Mouse (Mus musculus): ENCODE measurements around the gene 1700029H14Rik. TPM values are rescaled to one million over a fixed set of nuclear protein-coding genes. Genes with fewer than 3 reads are reported as not detected.

Gene 1700029H14Rik
- polyA plus RNA-seq, 1 experiment from 2014 or later: not detected

DNA sequence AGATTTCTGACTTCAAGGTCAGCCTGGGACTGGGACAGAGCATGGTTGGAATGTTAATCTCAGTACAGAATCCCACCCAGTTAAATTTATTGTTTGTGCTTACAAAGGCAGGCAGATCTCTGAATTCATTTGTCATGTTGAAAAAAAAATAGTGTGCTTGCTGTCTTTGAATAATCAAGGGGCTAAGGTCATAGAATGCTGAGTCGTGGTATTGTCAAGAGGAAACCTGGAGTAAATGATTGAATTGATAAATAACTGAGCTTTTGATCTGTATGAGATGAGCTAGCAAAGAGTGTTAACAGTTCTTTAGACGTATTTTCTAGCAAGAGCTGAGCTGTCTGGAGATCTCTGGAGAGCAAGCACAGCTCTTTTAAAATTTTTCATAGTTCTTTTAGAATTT lies 25.2 kb downstream of the 1700029H14Rik start:
- Histone ChIP-seq H3K27ac (ENCODE audit: low read length) (no peak overlapping the region), H3K4me1 (ENCODE audit: control insufficient read depth, insufficient read depth, low read length) (peaks cover 4% of the 10 kb centered on the region), H3K36me3 (ENCODE audit: control insufficient read depth, insufficient read depth) (no peaks in the 10 kb centered on the region), H3K27me3 (ENCODE audit: control insufficient read depth, insufficient read depth, low read length) (no peaks in the 10 kb centered on the region), H3K9me3 (replicated peaks; ENCODE audit: control insufficient read depth, low read length) (no peaks in the 10 kb centered on the region), H3K9ac (ENCODE audit: low read length) (no peak overlapping the region), H3K4me2 (ENCODE audit: low read depth, low read length) (no peak overlapping the region), H3K4me3 (ENCODE audit: low read length) (no peak overlapping the region)
- WGBS: 63% methylated on average over 2 of the region's 2 CpGs
- no peak for ATAC-seq (replicated peaks; ENCODE audit: extremely low read depth, insufficient read depth, low FRiP score)

DNA sequence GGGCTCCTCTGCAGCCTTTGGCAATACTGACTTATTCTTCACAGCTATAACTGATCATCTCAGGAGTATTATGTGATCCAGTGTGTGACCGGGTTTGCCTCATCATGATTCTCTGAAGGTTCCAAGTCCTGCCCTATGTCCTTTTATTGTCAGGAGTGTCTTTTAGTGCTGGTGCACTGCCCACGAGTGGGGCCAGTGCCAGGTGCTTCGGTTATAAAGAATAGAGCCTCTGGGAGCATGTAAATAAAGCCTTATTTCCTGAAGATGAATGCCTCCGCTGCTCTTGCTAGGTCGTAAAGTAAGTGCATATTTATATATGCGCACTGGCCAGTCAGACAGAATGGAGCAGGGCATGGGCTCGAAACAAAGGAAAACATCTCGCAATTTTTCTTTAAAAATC lies 29.1 kb downstream of the 1700029H14Rik start:
- 76% methylated on average over 8 of the region's 8 CpGs for WGBS

DNA sequence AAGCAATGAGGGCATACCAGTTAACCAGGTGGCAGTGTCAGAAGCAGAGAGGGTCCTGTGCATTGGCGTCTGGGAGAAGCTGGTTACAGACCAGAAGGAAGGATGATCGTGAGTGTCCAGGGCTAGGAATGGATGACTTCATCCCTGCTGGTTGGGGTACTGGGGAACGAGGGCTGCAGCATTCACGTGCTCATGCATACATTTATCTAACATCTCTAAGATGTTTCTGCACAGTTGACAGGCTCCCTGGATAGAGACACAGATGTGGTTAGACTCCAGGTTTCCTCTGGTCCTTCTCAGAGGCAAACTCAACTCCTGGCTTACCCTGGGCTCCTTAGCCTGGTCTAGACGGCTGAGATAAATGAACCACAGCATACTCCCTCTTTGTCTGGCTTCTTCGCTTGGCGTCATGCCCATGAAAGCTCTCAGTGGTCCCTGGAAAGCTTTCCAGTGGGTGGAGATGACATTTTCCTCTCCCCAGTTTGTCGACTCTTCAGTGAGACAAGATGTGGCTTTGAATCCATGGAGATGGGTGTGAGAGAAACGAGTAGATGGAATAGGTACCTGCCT lies 30.6 kb downstream of the 1700029H14Rik start:
- Histone ChIP-seq H3K4me2 (ENCODE audit: low read depth, low read length) (no peak overlapping the region), H3K36me3 (ENCODE audit: control insufficient read depth, insufficient read depth) (no peaks in the 10 kb centered on the region), H3K27me3 (ENCODE audit: control insufficient read depth, insufficient read depth, low read length) (no peaks in the 10 kb centered on the region), H3K4me3 (ENCODE audit: low read length) (no peak overlapping the region), H3K9me3 (replicated peaks; ENCODE audit: control insufficient read depth, low read length) (peaks cover 5% of the 10 kb centered on the region), H3K4me1 (ENCODE audit: control insufficient read depth, insufficient read depth, low read length) (peaks cover 35% of the 10 kb centered on the region), H3K9ac (ENCODE audit: low read length) (no peak overlapping the region), H3K27ac (ENCODE audit: low read length) (peak overlapping the region; percentile 88; the same call in 1 of the 2 replicates)
- ATAC-seq (replicated peaks; ENCODE audit: extremely low read depth, insufficient read depth, low FRiP score): no peak
- WGBS: 26% methylated on average over 9 of the region's 9 CpGs

More for the DNA sequence above, 29.1 kb downstream of the 1700029H14Rik start:
- no peak overlapping the region for H3K9ac ChIP-seq (ENCODE audit: low read length)
- no peak overlapping the region for H3K27ac ChIP-seq (ENCODE audit: low read length)
- no peaks in the 10 kb centered on the region for H3K9me3 ChIP-seq (replicated peaks; ENCODE audit: control insufficient read depth, low read length)
- no peaks in the 10 kb centered on the region for H3K36me3 ChIP-seq (ENCODE audit: control insufficient read depth, insufficient read depth)
- H3K4me2 ChIP-seq (ENCODE audit: low read depth, low read length): no peak overlapping the region
- no peaks in the 10 kb centered on the region for H3K27me3 ChIP-seq (ENCODE audit: control insufficient read depth, insufficient read depth, low read length)
- peaks cover 35% of the 10 kb centered on the region for H3K4me1 ChIP-seq (ENCODE audit: control insufficient read depth, insufficient read depth, low read length)
- no peak for ATAC-seq (replicated peaks; ENCODE audit: extremely low read depth, insufficient read depth, low FRiP score)
- no peak overlapping the region for H3K4me3 ChIP-seq (ENCODE audit: low read length)

DNA sequence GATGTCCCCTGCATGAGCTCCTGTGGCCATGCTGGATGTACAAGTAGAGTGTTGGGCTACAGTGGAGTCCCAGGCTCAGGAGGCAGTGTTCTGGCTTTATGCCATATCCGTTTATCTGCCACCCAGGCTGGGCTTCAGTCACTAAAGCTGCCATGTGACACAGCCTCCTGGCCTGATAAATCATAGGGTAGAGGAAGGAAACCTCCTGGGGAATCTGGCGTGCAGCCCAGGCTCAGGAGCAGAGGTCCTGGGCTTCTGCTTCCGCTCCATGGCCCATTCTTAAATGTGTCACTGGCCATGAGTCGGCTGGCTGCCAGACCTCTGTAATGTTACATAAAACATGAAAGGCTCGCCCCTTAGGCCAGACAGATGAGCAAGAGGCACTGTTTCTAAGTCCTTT lies 31.3 kb downstream of the 1700029H14Rik start:
- 10% methylated on average over 5 of the region's 5 CpGs for WGBS
- Histone ChIP-seq H3K27ac (ENCODE audit: low read length) (peak overlapping the region; percentile 88), H3K4me2 (ENCODE audit: low read depth, low read length) (no peak overlapping the region; the same call in 1 of the 2 replicates), H3K4me3 (ENCODE audit: low read length) (no peak overlapping the region), H3K4me1 (ENCODE audit: control insufficient read depth, insufficient read depth, low read length) (peaks cover 35% of the 10 kb centered on the region), H3K9me3 (replicated peaks; ENCODE audit: control insufficient read depth, low read length) (peaks cover 5% of the 10 kb centered on the region), H3K36me3 (ENCODE audit: control insufficient read depth, insufficient read depth) (no peaks in the 10 kb centered on the region), H3K9ac (ENCODE audit: low read length) (no peak overlapping the region), H3K27me3 (ENCODE audit: control insufficient read depth, insufficient read depth, low read length) (no peaks in the 10 kb centered on the region)
- peak; percentile 77 for ATAC-seq (replicated peaks; ENCODE audit: extremely low read depth, insufficient read depth, low FRiP score)

DNA sequence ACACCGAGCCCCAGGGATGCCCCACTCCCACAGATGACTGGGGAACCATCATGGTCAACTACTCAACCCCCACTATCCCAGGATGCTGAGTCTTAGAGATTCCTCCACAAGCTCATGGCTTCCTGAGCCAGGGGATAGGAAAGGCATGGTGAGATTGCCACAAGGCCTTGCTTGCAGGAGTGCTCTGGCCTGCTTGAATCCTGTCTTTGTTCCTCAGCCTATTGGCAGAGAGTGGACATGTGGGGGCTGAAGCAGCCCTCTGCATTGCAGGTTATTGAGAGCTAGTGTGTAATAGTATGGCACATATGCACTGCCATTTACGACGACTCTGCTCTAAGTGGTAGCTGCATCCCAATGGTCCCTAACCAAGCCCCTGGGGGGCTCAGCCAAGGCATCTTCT lies 31.9 kb downstream of the 1700029H14Rik start:
- Histone ChIP-seq H3K27me3 (ENCODE audit: control insufficient read depth, insufficient read depth, low read length) (no peaks in the 10 kb centered on the region), H3K4me3 (ENCODE audit: low read length) (no peak overlapping the region), H3K4me1 (ENCODE audit: control insufficient read depth, insufficient read depth, low read length) (peaks cover 35% of the 10 kb centered on the region), H3K4me2 (ENCODE audit: low read depth, low read length) (peak overlapping the region; percentile 22; the same call in 1 of the 2 replicates), H3K36me3 (ENCODE audit: control insufficient read depth, insufficient read depth) (no peaks in the 10 kb centered on the region), H3K9me3 (replicated peaks; ENCODE audit: control insufficient read depth, low read length) (peaks cover 5% of the 10 kb centered on the region), H3K9ac (ENCODE audit: low read length) (peak overlapping the region; percentile 23; the same call in 1 of the 2 replicates), H3K27ac (ENCODE audit: low read length) (peak overlapping the region; percentile 88)
- 71% methylated on average over 3 of the region's 3 CpGs for WGBS
- no peak for ATAC-seq (replicated peaks; ENCODE audit: extremely low read depth, insufficient read depth, low FRiP score)

DNA sequence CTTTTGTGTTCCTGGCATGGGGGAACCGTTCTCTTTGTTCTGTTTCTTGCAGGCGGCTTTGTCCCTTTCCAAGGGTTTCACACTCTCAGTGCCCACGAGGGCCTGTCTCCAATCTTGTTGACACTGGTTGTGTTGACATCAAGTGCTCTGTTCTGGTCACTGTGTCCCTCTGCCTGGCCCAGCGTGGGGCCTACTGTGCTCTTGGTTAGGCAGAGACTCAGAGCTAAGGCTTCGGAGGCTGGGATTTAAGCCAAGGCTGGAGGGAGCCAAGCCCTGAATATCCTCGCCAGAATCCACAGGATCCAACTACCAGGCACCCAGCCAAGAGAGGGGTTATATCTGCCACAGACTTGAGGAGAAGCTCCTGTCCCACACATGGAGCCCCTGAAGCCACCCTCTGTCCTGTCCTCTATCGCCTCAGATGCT lies 32.4 kb downstream of the 1700029H14Rik start:
- Histone ChIP-seq H3K9ac (ENCODE audit: low read length) (peak overlapping the region; percentile 49), H3K27ac (ENCODE audit: low read length) (peak overlapping the region; percentile 88), H3K4me2 (ENCODE audit: low read depth, low read length) (peak overlapping the region; percentile 22; the same call in 1 of the 2 replicates), H3K9me3 (replicated peaks; ENCODE audit: control insufficient read depth, low read length) (peaks cover 5% of the 10 kb centered on the region), H3K4me3 (ENCODE audit: low read length) (no peak overlapping the region), H3K27me3 (ENCODE audit: control insufficient read depth, insufficient read depth, low read length) (no peaks in the 10 kb centered on the region), H3K36me3 (ENCODE audit: control insufficient read depth, insufficient read depth) (no peaks in the 10 kb centered on the region), H3K4me1 (ENCODE audit: control insufficient read depth, insufficient read depth, low read length) (peaks cover 35% of the 10 kb centered on the region)
- 12% methylated on average over 7 of the region's 7 CpGs for WGBS
- peak; percentile 80 for ATAC-seq (replicated peaks; ENCODE audit: extremely low read depth, insufficient read depth, low FRiP score)

DNA sequence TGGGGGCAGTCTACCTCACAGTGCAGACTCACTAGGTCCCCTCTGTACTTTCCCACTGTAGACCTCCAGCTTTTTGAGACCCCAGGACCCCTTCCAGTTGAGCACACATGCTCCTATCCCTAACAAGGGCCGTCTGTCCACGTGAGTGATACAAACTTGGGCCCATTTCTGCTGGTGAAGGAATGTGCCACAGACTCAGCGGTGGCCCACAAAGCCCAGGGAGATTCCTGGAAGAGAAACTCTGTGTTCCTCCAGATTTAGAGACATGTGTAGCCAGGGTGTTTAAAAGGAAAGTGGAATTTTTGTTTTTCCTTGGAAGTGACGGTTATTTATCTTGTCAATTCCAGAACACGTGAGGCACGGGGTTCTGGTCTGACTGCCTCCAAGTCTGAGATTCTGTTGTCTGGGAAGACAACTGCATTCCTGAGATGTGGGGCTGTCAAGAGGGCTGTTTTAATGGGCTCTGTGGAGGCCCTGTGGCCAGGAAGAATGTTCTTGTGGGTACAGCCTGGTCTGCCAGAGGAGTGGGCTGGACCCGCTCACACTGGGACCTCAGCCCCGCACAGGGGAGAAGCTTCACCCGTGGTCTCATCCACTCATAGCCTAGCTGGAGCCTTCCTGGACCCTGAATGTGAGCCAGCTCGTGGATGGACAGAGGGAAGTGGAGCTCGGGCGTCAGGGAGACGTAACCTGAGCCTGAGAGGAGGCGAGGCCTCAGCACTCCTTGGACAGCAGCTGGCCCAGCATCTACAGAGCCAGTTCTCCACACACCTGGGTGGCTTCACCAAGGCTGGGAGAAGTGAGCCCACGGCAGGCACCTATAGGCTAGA lies 33.0 kb downstream of the 1700029H14Rik start:
- 51% methylated on average over 15 of the region's 15 CpGs for WGBS
- ATAC-seq (replicated peaks; ENCODE audit: extremely low read depth, insufficient read depth, low FRiP score): peak; percentile 23
- Histone ChIP-seq H3K4me1 (ENCODE audit: control insufficient read depth, insufficient read depth, low read length) (peaks cover 38% of the 10 kb centered on the region), H3K27me3 (ENCODE audit: control insufficient read depth, insufficient read depth, low read length) (no peaks in the 10 kb centered on the region), H3K9ac (ENCODE audit: low read length) (peak overlapping the region; percentile 49), H3K4me3 (ENCODE audit: low read length) (no peak overlapping the region), H3K9me3 (replicated peaks; ENCODE audit: control insufficient read depth, low read length) (peaks cover 5% of the 10 kb centered on the region), H3K27ac (ENCODE audit: low read length) (peak overlapping the region; percentile 88), H3K4me2 (ENCODE audit: low read depth, low read length) (0 out of 2 replicates have a peak overlapping the region, but pooled peaks have one; percentile 17), H3K36me3 (ENCODE audit: control insufficient read depth, insufficient read depth) (no peaks in the 10 kb centered on the region)

DNA sequence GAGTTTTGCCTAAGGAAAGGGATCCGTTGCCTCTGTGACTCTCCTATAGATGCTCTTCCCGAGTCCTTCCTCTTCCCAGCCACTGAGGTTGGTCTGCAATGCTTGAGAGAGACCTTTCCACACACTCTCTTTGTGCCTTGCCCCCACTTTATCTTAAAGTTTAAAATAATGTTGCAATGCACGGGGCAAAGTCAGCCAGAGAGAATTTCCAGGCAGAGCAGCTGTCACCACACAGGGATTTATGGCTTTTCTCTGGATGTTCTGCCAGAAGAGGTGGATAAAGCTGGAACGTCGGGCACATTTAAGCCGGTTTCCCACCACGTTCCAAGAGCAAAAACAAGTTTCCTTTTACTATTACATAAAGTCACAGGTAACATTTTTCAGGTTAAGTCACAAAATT lies 40.9 kb downstream of the 1700029H14Rik start:
- Histone ChIP-seq H3K9ac (ENCODE audit: low read length) (no peak overlapping the region), H3K4me3 (ENCODE audit: low read length) (no peak overlapping the region), H3K4me2 (ENCODE audit: low read depth, low read length) (peak overlapping the region; percentile 40), H3K27me3 (ENCODE audit: control insufficient read depth, insufficient read depth, low read length) (no peaks in the 10 kb centered on the region), H3K4me1 (ENCODE audit: control insufficient read depth, insufficient read depth, low read length) (peaks cover 45% of the 10 kb centered on the region), H3K36me3 (ENCODE audit: control insufficient read depth, insufficient read depth) (no peaks in the 10 kb centered on the region), H3K9me3 (replicated peaks; ENCODE audit: control insufficient read depth, low read length) (no peaks in the 10 kb centered on the region), H3K27ac (ENCODE audit: low read length) (no peak overlapping the region)
- peak; percentile 51; the same call in 1 of the 2 replicates for ATAC-seq (replicated peaks; ENCODE audit: extremely low read depth, insufficient read depth, low FRiP score)
- WGBS: 24% methylated on average over 7 of the region's 7 CpGs

DNA sequence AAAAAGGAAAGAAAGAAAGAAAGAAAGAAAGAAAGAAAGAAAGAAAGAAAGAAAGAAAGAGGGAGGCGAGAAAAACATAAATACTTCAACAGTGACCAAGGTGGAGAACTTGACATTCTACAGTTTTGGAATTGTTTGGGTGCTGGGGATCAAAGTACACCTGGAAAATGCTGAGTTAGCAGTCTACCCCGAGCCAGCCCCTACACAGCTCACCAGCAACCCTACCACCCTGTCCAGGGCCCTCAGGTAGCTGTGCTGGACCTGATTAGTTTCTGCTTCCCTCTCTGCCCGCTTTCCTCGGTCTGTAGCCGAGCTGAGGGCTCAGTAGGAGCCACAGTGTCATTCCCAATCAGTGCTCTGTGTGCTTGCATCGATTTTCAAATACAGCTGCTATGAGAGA lies 41.9 kb downstream of the 1700029H14Rik start:
- no peak overlapping the region for H3K4me2 ChIP-seq (ENCODE audit: low read depth, low read length)
- H3K9me3 ChIP-seq (replicated peaks; ENCODE audit: control insufficient read depth, low read length): no peaks in the 10 kb centered on the region
- H3K9ac ChIP-seq (ENCODE audit: low read length): no peak overlapping the region
- 60% methylated on average over 6 of the region's 6 CpGs for WGBS
- H3K4me1 ChIP-seq (ENCODE audit: control insufficient read depth, insufficient read depth, low read length): peaks cover 56% of the 10 kb centered on the region
- H3K27me3 ChIP-seq (ENCODE audit: control insufficient read depth, insufficient read depth, low read length): no peaks in the 10 kb centered on the region
- ATAC-seq (replicated peaks; ENCODE audit: extremely low read depth, insufficient read depth, low FRiP score): no peak
- no peaks in the 10 kb centered on the region for H3K36me3 ChIP-seq (ENCODE audit: control insufficient read depth, insufficient read depth)
- no peak overlapping the region for H3K27ac ChIP-seq (ENCODE audit: low read length)
- no peak overlapping the region for H3K4me3 ChIP-seq (ENCODE audit: low read length)

Measured in heart, embryonic 16.5 days (tissue).